Mouse (Mus musculus) gastrocnemius, postnatal 4 days (tissue): ENCODE measurements around the gene Rmnd1. TPM values are rescaled to one million over a fixed set of nuclear protein-coding genes. Genes with fewer than 3 reads are reported as not detected.
"Not testable (repeated sequence)": the region's sequence is repeated elsewhere in the genome, so short reads cannot be mapped to it uniquely, and the experiment has no call there.

Experiments
- DNase-seq, 2 experiments: peaks; one replicate each; pipeline ENCODE4 v3.0.0; 2021 to 2022; ENCODE audit warnings: low spot score in 2 of 2, mixed read lengths in 2 of 2
- long read RNA-seq, 2 experiments: library from polyadenylated mRNA; stranded (forward); transcript quantifications; one replicate each; pipeline ENCODE4 v2.0.0; 2021
- total RNA-seq, 2 experiments: library from RNA; stranded (reverse); gene quantifications; 2 replicates each; pipeline ENCODE4 v1.2.3; 2021

The Rmnd1 gene
- 10 to 100 TPM; 24.6 to 34.3 TPM for total RNA-seq
- long read RNA-seq, experiment 1, transcript Rmnd1-201 (13 exons, 3,139 nt), result major isoform, 16 of 26 reads
- long read RNA-seq, experiment 1, partial matches to known transcripts, result 2 of 26 reads
- long read RNA-seq, experiment 1, other reads (novel, unspliced or antisense), result 8 of 26 reads
- long read RNA-seq, experiment 2, transcript Rmnd1-201 (13 exons, 3,139 nt), result major isoform, 15 of 29 reads
- long read RNA-seq, experiment 2, partial matches to known transcripts, result 1 of 29 reads
- long read RNA-seq, experiment 2, other reads (novel, unspliced or antisense), result 13 of 29 reads

- DNase-seq, result peak; percentile 95 to 96
Measured at GRCm38 (mm10) chr10:4432123-4432931, at the start of gene Rmnd1, which contains the start of gene Armt1. Rmnd1 (minus strand) TSS chr10:4432388. Armt1 (plus strand) TSS chr10:4432467.

- DNase-seq, result no peak
Measured at GRCm38 (mm10) chr10:4481695-4482094, 49.5 kb upstream of the Rmnd1 start.

GRCm38 (mm10) chr10:4480929-4481328, 48.7 kb upstream of the Rmnd1 start:
- no peak for DNase-seq

GRCm38 (mm10) chr10:4476604-4477003, 44.4 kb upstream of the Rmnd1 start:
- no peak for DNase-seq

- no peak for DNase-seq
Measured at GRCm38 (mm10) chr10:4475431-4475830, 43.2 kb upstream of the Rmnd1 start.

- DNase-seq, result no peak
Measured at GRCm38 (mm10) chr10:4473591-4473993, 41.4 kb upstream of the Rmnd1 start.

GRCm38 (mm10) chr10:4469406-4469805, 37.2 kb upstream of the Rmnd1 start:
- no peak for DNase-seq

GRCm38 (mm10) chr10:4465799-4466198, 33.6 kb upstream of the Rmnd1 start:
- DNase-seq, result no peak

- no peak for DNase-seq
Measured at GRCm38 (mm10) chr10:4460201-4460600, 28.0 kb upstream of the Rmnd1 start.

GRCm38 (mm10) chr10:4456409-4456808, 24.2 kb upstream of the Rmnd1 start:
- no peak for DNase-seq

- DNase-seq, result no peak
Measured at GRCm38 (mm10) chr10:4435416-4435815, 3.2 kb upstream of the Rmnd1 start.

GRCm38 (mm10) chr10:4433871-4434270, 1.7 kb upstream of the Rmnd1 start:
- not testable (repeated sequence) for DNase-seq

- no peak for DNase-seq
Measured at GRCm38 (mm10) chr10:4432996-4433755, 988 bp upstream of the Rmnd1 start.

GRCm38 (mm10) chr10:4431746-4432122, 454 bp downstream of the Rmnd1 start:
- no peak for DNase-seq

GRCm38 (mm10) chr10:4430826-4431225, 1.4 kb downstream of the Rmnd1 start:
- DNase-seq, result peak in 1 of 2 experiments; percentile 34

GRCm38 (mm10) chr10:4430399-4430798, 1.8 kb downstream of the Rmnd1 start:
- DNase-seq, result no peak

GRCm38 (mm10) chr10:4425245-4425644, 6.9 kb downstream of the Rmnd1 start:
- DNase-seq, result no peak

GRCm38 (mm10) chr10:4407191-4407590, 25.0 kb downstream of the Rmnd1 start:
- no peak for DNase-seq

- no peak for DNase-seq
Measured at GRCm38 (mm10) chr10:4405511-4405910, 26.7 kb downstream of the Rmnd1 start.

- DNase-seq, result peak in 1 of 2 experiments; percentile 32
Measured at GRCm38 (mm10) chr10:4404895-4405491, 27.2 kb downstream of the Rmnd1 start.

GRCm38 (mm10) chr10:4398058-4398457, 34.1 kb downstream of the Rmnd1 start:
- no peak for DNase-seq
